Mouse (Mus musculus) stomach, embryonic 14.5 days (tissue): ENCODE results near the gene Sh3gl2. TPM values are rescaled to one million over a fixed set of nuclear protein-coding genes. Genes with fewer than 3 reads are reported as not detected.

Experiments
- ATAC-seq: fragments of 200-750 bp; cut with Nextera tagmentation; 2 replicates; pipeline ENCODE4 v1.8.0; 2017; ENCODE audit warnings: low read depth, moderate TSS enrichment; ENCODE audit not compliant: insufficient number of reproducible peaks, insufficient read depth, low FRiP score
- H3K27ac ChIP-seq: fragments of 300-500 bp; sonication (generic); 2 replicates; pipeline ENCODE4 v1.5.1; 2014; ENCODE audit warnings: mild to moderate bottlenecking, low read length, moderate library complexity, mixed read lengths
- H3K27me3 ChIP-seq: fragments of 300-500 bp; sonication (generic); 2 replicates; pipeline ENCODE4 v1.6.1; 2014; ENCODE audit warnings: low read length, control low read depth, mixed read lengths; ENCODE audit not compliant: control insufficient read depth, insufficient read depth
- H3K36me3 ChIP-seq: fragments of 300-500 bp; sonication (generic); 2 replicates; pipeline ENCODE4 v1.6.1; 2014; ENCODE audit warnings: mild to moderate bottlenecking, control low read depth, low read length, moderate library complexity, mixed read lengths; ENCODE audit not compliant: control insufficient read depth, insufficient read depth
- H3K4me1 ChIP-seq: fragments of 300-500 bp; sonication (generic); 2 replicates; pipeline ENCODE4 v1.6.1; 2014; ENCODE audit warnings: low read length, control low read depth, mixed read lengths; ENCODE audit not compliant: control insufficient read depth, insufficient read depth
- H3K4me2 ChIP-seq: fragments of 300-500 bp; sonication (generic); replicated peaks from 2 replicates; pipeline ENCODE4 v1.6.1; 2014; ENCODE audit warnings: low read depth, low read length, control low read depth
- H3K4me3 ChIP-seq: fragments of 300-500 bp; sonication (generic); 2 replicates; pipeline ENCODE4 v1.5.1; 2014; ENCODE audit warnings: low read depth, low read length, control low read depth
- H3K9ac ChIP-seq: fragments of 300-500 bp; sonication (generic); replicated peaks from 2 replicates; pipeline ENCODE4 v1.6.1; 2014; ENCODE audit warnings: low read depth, mild to moderate bottlenecking, control low read depth, low read length, moderate library complexity, mixed read lengths
- H3K9me3 ChIP-seq: fragments of 300-500 bp; sonication (generic); 2 replicates; pipeline ENCODE4 v1.6.1; 2016; ENCODE audit warnings: low read depth, low read length, control low read depth; ENCODE audit not compliant: control insufficient read depth
- WGBS: fragments of 180-500 bp; shearing (Covaris S2); extraction: QIAGEN DNeasy Blood & Tissue Kit; methylation state at CpG from one replicate; pipeline ENCODE4 v1.1.7; 2014; 5-methylcytosine and 5-hydroxymethylcytosine counted together
- polyA plus RNA-seq: library from polyadenylated mRNA; unstranded; fragments of >200 nt; fragmentation: Nextera tagmentation; extraction: Ambion mirVana; gene quantifications from 2 replicates; pipeline ENCODE4 v1.2.1, GENCODE M21; 2014

Sh3gl2 gene
- polyA plus RNA-seq, 1 experiment from 2014 or later: 11.2 TPM

DNA sequence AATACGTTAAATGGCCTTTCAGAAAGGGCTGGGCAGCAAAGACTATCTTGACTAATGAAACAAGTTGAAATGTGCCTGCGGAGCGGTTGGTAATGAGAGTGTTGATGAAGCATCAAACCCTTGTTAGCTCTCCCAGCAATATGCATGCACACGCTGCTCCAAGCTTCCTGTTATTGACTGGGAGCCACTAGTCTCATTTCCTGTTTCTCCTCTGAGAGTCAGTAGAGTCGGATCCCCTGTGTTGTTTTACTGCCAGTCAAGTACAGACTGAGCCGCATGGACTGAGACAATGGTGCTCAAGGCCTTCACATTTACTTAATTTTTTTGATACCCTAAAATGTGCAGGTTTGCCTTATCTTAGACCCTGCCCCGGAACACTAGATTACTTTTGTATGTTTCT is 386.1 kb downstream of the Sh3gl2 start:
- no peaks in the 10 kb centered on the region for H3K4me1 ChIP-seq
- H3K4me2 ChIP-seq: no peak overlapping the region
- H3K9ac ChIP-seq: no peak overlapping the region
- H3K9me3 ChIP-seq: no peaks in the 10 kb centered on the region
- H3K4me3 ChIP-seq: no peak overlapping the region
- H3K36me3 ChIP-seq: no peaks in the 10 kb centered on the region
- WGBS: 73% methylated on average over 7 of the region's 7 CpGs
- no peak for ATAC-seq
- no peaks in the 10 kb centered on the region for H3K27me3 ChIP-seq
- H3K27ac ChIP-seq: no peak overlapping the region

- Histone ChIP-seq H3K9ac (no peak overlapping the region), H3K36me3 (no peaks in the 10 kb centered on the region)
- ATAC-seq: no peak
Observed at GRCm38 (mm10) chr4:85594159-85594558, 389.2 kb downstream of the Sh3gl2 start.

DNA sequence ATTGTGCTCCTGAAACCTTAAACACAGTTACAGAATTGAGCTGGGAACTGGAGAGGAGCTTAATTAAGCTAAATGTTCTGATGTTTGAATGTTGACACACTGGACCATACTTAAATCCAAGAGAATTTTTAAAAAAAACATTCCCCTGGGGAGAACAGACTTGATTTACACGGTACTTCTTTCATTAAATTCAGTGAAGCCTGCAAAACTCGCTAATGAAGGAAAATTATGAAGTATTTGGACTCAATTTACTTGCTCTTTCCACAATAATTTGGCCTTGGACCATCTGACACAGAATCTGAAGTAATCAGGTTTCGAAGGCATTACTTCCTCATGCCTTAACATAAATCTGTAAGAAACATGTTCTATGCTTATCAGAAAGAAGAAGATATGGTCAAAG is 408.4 kb downstream of the Sh3gl2 start:
- Histone ChIP-seq H3K9me3 (no peaks in the 10 kb centered on the region), H3K4me1 (no peaks in the 10 kb centered on the region), H3K27me3 (no peaks in the 10 kb centered on the region), H3K4me2 (no peak overlapping the region), H3K9ac (no peak overlapping the region), H3K4me3 (no peak overlapping the region), H3K36me3 (no peaks in the 10 kb centered on the region), H3K27ac (no peak overlapping the region)
- ATAC-seq: no peak
- 81% methylated on average over 3 of the region's 3 CpGs for WGBS

More at GRCm38 (mm10) chr4:85594159-85594558, 389.2 kb downstream of the Sh3gl2 start:
- Histone ChIP-seq H3K4me2 (no peak overlapping the region), H3K4me1 (no peaks in the 10 kb centered on the region), H3K9me3 (no peaks in the 10 kb centered on the region), H3K4me3 (no peak overlapping the region), H3K27ac (no peak overlapping the region), H3K27me3 (no peaks in the 10 kb centered on the region)

- no peak overlapping the region for H3K4me3 ChIP-seq
Observed at GRCm38 (mm10) chr4:85618746-85619145, 413.8 kb downstream of the Sh3gl2 start.

GRCm38 (mm10) chr4:85619261-85619660 is 414.3 kb downstream of the Sh3gl2 start:
- Histone ChIP-seq H3K4me2 (no peak overlapping the region), H3K4me1 (no peaks in the 10 kb centered on the region), H3K36me3 (no peaks in the 10 kb centered on the region), H3K27me3 (no peaks in the 10 kb centered on the region), H3K9ac (no peak overlapping the region), H3K27ac (no peak overlapping the region), H3K9me3 (no peaks in the 10 kb centered on the region), H3K4me3 (no peak overlapping the region)
- no peak for ATAC-seq
- 57% methylated on average over 3 of the region's 3 CpGs for WGBS

More at GRCm38 (mm10) chr4:85618746-85619145, 413.8 kb downstream of the Sh3gl2 start:
- no peaks in the 10 kb centered on the region for H3K36me3 ChIP-seq
- H3K27me3 ChIP-seq: no peaks in the 10 kb centered on the region
- no peaks in the 10 kb centered on the region for H3K9me3 ChIP-seq
- no peak overlapping the region for H3K9ac ChIP-seq
- ATAC-seq: no peak
- 86% methylated on average over 5 of the region's 5 CpGs for WGBS
- H3K4me2 ChIP-seq: no peak overlapping the region
- H3K4me1 ChIP-seq: no peaks in the 10 kb centered on the region
- no peak overlapping the region for H3K27ac ChIP-seq

DNA sequence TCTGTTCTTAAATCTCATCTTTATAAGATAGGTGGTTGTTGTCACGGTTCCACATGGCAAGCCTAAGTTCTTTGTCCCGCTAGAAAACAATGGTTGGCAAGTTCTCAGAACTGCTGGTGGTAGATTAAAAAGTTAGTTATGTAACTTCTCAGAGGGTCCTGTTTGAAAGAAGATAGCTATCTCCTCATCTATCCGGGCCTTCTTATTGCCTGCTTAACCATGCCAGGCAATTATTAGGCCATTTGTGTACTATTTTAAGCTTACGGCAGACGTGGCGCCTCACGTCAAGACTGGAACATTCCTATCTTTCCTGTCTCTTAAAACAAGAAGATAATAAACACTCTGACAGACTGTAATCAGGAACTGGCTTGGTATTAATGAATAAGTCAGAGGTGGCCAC is 424.5 kb downstream of the Sh3gl2 start:
- Histone ChIP-seq H3K4me2 (no peak overlapping the region), H3K36me3 (no peaks in the 10 kb centered on the region), H3K27me3 (no peaks in the 10 kb centered on the region), H3K9me3 (no peaks in the 10 kb centered on the region), H3K4me1 (no peaks in the 10 kb centered on the region), H3K4me3 (no peak overlapping the region), H3K9ac (no peak overlapping the region), H3K27ac (no peak overlapping the region)
- ATAC-seq: no peak
- WGBS: 51% methylated on average over 7 of the region's 7 CpGs

- Histone ChIP-seq H3K9me3 (no peaks in the 10 kb centered on the region), H3K27ac (no peak overlapping the region), H3K4me2 (no peak overlapping the region), H3K4me1 (peaks cover 5% of the 10 kb centered on the region; the same call in 1 of the 2 replicates), H3K4me3 (no peak overlapping the region), H3K36me3 (no peaks in the 10 kb centered on the region), H3K27me3 (no peaks in the 10 kb centered on the region), H3K9ac (no peak overlapping the region)
- WGBS: 69% methylated on average over 5 of the region's 5 CpGs
- no peak for ATAC-seq
Observed at GRCm38 (mm10) chr4:85669271-85669670, 464.3 kb downstream of the Sh3gl2 start.

GRCm38 (mm10) chr4:85669735-85670134 is 464.8 kb downstream of the Sh3gl2 start:
- no peak for ATAC-seq

DNA sequence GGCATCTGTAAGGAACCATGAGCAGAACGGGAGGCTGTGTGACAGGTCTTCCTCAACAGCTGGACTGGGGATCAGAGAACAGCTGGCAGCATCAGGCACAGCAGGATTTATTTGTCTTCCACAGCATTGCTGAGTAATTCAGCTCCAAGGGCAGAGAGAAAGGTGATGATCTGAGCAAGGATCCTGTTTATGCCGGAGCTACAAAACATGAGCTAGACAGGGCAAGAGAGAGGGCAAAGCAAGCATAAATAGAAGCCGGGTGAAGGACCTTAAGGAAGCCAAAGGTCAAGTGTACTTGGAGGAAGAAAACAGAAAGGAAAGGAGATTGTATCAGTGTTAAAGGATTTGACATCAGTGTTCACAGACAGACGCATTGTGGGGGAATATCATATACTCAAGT is 467.4 kb downstream of the Sh3gl2 start:
- no peak overlapping the region for H3K4me2 ChIP-seq
- peaks cover 5% of the 10 kb centered on the region; the same call in 1 of the 2 replicates for H3K4me1 ChIP-seq
- H3K27me3 ChIP-seq: no peaks in the 10 kb centered on the region
- WGBS: 20% methylated on average over 4 of the region's 4 CpGs
- no peak overlapping the region for H3K4me3 ChIP-seq
- no peak overlapping the region for H3K9ac ChIP-seq
- H3K9me3 ChIP-seq: no peaks in the 10 kb centered on the region
- no peaks in the 10 kb centered on the region for H3K36me3 ChIP-seq
- ATAC-seq: no peak
- no peak overlapping the region for H3K27ac ChIP-seq

More at GRCm38 (mm10) chr4:85669735-85670134, 464.8 kb downstream of the Sh3gl2 start:
- Histone ChIP-seq H3K4me3 (no peak overlapping the region), H3K9ac (no peak overlapping the region), H3K4me2 (no peak overlapping the region), H3K27me3 (no peaks in the 10 kb centered on the region), H3K4me1 (peaks cover 5% of the 10 kb centered on the region; the same call in 1 of the 2 replicates), H3K9me3 (no peaks in the 10 kb centered on the region), H3K27ac (no peak overlapping the region), H3K36me3 (no peaks in the 10 kb centered on the region)
- WGBS: 50% methylated on average over 1 of the region's 1 CpGs
